Mouse (Mus musculus): Measurements from ENCODE around the gene Prdx5. TPM values are rescaled to one million over a fixed set of nuclear protein-coding genes. Genes with fewer than 3 reads are reported as not detected.

The Prdx5 gene
- total RNA-seq, 1 experiment, result 51.6 TPM

- Histone ChIP-seq H3K27ac (ENCODE audit: insufficient read depth, low read depth, low read length, poor library complexity, severe bottlenecking) (no peak overlapping the region), H3K4me3 (ENCODE audit: insufficient read depth in 1 of 2, low read depth in 1 of 2, low read length in 2 of 2, poor library complexity in 1 of 2, severe bottlenecking in 1 of 2) (no peak overlapping the region), H3K36me3 (ENCODE audit: control insufficient read depth, insufficient read depth, low read length, poor library complexity, severe bottlenecking) (peaks cover 26% of the 10 kb centered on the region), H3K9me3 (ENCODE audit: control insufficient read depth, insufficient read depth, low read depth, low read length) (no peaks in the 10 kb centered on the region), H3K9ac (ENCODE audit: insufficient read depth, low read depth, low read length, poor library complexity, severe bottlenecking) (no peak overlapping the region), H3K4me1 (ENCODE audit: control insufficient read depth in 2 of 2, insufficient read depth in 2 of 2, low read length in 2 of 2, poor library complexity in 1 of 2) (peaks cover 0 to 4% of the 10 kb centered on the region in 2 experiments; a peak in 2 of 4 replicates)
- TF ChIP-seq ZC3H11A (IDR thresholded peaks at IDR 0.05; ENCODE audit: borderline replicate concordance, low read depth, low read length) (no peak), ZNF384 (IDR thresholded peaks at IDR 0.05; ENCODE audit: low read depth, low read length) (no peak), MAFK (IDR thresholded peaks at IDR 0.05; ENCODE audit: insufficient read depth, low read depth, low read length) (no peak), HCFC1 (IDR thresholded peaks at IDR 0.05; ENCODE audit: borderline replicate concordance, insufficient read depth, low read length) (no peak), CHD2 (IDR thresholded peaks at IDR 0.05; ENCODE audit: low read depth, low read length) (no peak)
- no peak for DNase-seq (ENCODE audit: low read depth, low spot score)
- in situ Hi-C loops (cut with MboI; ENCODE audit: low sequenced_read_pairs in 2 of 2, unreplicated experiment in 2 of 2), result no loop called here
Observed at GRCm38 (mm10) chr19:6907094-6907493, 2.8 kb downstream of the Prdx5 start.

DNA sequence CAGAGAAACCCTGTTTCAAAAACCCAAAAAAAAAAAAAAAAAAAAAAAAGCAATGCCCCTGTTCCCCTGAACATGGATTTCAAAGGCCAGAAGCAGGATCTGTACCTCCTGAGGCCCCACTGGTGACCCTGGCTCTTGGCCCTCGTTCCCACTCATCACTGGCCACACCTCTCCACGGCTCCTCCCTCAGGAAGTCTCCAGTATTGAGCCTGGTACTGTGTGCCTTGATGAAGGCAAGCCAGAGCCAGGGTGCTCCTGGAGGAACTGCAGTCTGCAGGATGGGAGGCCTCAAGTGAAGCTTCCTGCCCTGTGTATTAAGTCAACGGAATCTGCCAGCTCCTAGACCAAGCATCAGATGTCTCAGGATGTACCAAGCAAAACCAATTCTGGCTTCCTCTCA is 3.7 kb downstream of the Prdx5 start:
- Histone ChIP-seq H3K9me3 (ENCODE audit: control insufficient read depth, insufficient read depth, low read depth, low read length) (no peaks in the 10 kb centered on the region), H3K9ac (ENCODE audit: insufficient read depth, low read depth, low read length, poor library complexity, severe bottlenecking) (no peak overlapping the region), H3K4me3 (ENCODE audit: insufficient read depth in 1 of 2, low read depth in 1 of 2, low read length in 2 of 2, poor library complexity in 1 of 2, severe bottlenecking in 1 of 2) (no peak overlapping the region), H3K27ac (ENCODE audit: insufficient read depth, low read depth, low read length, poor library complexity, severe bottlenecking) (no peak overlapping the region), H3K36me3 (ENCODE audit: control insufficient read depth, insufficient read depth, low read length, poor library complexity, severe bottlenecking) (peaks cover 18% of the 10 kb centered on the region; the same call in 1 of the 2 replicates), H3K4me1 (ENCODE audit: control insufficient read depth in 2 of 2, insufficient read depth in 2 of 2, low read length in 2 of 2, poor library complexity in 1 of 2) (peaks cover 0 to 4% of the 10 kb centered on the region in 2 experiments; a peak in 1 of 4 replicates)
- no peak for DNase-seq (ENCODE audit: low read depth, low spot score)
- TF ChIP-seq CHD2 (IDR thresholded peaks at IDR 0.05; ENCODE audit: low read depth, low read length), result no peak
- in situ Hi-C loops (cut with MboI; ENCODE audit: low sequenced_read_pairs in 2 of 2, unreplicated experiment in 2 of 2), result no loop called here

DNA sequence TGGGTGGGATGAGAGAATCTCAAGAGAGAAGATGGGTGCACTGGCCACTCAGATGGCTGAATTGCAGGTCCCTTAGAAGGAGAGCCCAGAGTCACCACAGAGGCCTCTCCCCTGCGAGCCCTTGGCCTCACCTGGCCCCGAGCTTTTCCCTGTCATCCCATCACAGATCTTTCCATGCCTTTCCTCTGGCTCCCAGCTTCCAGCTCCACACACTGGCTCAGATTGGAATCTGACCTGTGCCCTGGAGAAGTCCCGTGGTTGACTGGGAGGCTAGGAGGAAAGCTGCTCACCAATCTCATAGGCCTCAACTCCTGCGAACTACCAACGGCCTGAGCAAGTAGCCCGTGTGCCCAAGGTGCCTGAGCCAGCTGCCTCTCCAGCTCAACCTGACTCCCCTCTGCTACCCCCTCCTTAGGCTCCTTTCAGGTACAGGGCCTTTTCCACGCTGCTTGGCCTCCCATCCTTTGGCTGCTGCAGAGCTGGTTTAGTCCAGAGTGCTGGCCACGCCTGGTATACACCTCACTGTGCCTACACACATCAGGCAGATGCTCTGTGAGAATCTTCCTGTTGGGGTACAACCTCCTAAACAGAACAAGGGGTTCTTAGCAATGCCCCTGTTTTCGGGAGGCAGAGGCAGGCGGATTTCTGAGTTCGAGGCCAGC is 4.3 kb downstream of the Prdx5 start:
- in situ Hi-C loops (cut with MboI; ENCODE audit: low sequenced_read_pairs in 2 of 2, unreplicated experiment in 2 of 2), result no loop called here
- H3K4me1 ChIP-seq (ENCODE audit: control insufficient read depth in 2 of 2, insufficient read depth in 2 of 2, low read length in 2 of 2, poor library complexity in 1 of 2), result peaks cover 0 to 3% of the 10 kb centered on the region in 2 experiments; a peak in 1 of 4 replicates
- H3K4me3 ChIP-seq (ENCODE audit: insufficient read depth in 1 of 2, low read depth in 1 of 2, low read length in 2 of 2, poor library complexity in 1 of 2, severe bottlenecking in 1 of 2), result no peak overlapping the region
- TF ChIP-seq MAFK (IDR thresholded peaks at IDR 0.05; ENCODE audit: insufficient read depth, low read depth, low read length) (no peak), HCFC1 (IDR thresholded peaks at IDR 0.05; ENCODE audit: borderline replicate concordance, insufficient read depth, low read length) (no peak), ZNF384 (IDR thresholded peaks at IDR 0.05; ENCODE audit: low read depth, low read length) (no peak), CHD2 (IDR thresholded peaks at IDR 0.05; ENCODE audit: low read depth, low read length) (no peak), ZC3H11A (IDR thresholded peaks at IDR 0.05; ENCODE audit: borderline replicate concordance, low read depth, low read length) (no peak)
- no peaks in the 10 kb centered on the region for H3K9me3 ChIP-seq (ENCODE audit: control insufficient read depth, insufficient read depth, low read depth, low read length)
- no peak overlapping the region for H3K27ac ChIP-seq (ENCODE audit: insufficient read depth, low read depth, low read length, poor library complexity, severe bottlenecking)
- no peak for DNase-seq (ENCODE audit: low read depth, low spot score)
- H3K36me3 ChIP-seq (ENCODE audit: control insufficient read depth, insufficient read depth, low read length, poor library complexity, severe bottlenecking), result peaks cover 16% of the 10 kb centered on the region; the same call in 1 of the 2 replicates
- H3K9ac ChIP-seq (ENCODE audit: insufficient read depth, low read depth, low read length, poor library complexity, severe bottlenecking), result no peak overlapping the region

DNA sequence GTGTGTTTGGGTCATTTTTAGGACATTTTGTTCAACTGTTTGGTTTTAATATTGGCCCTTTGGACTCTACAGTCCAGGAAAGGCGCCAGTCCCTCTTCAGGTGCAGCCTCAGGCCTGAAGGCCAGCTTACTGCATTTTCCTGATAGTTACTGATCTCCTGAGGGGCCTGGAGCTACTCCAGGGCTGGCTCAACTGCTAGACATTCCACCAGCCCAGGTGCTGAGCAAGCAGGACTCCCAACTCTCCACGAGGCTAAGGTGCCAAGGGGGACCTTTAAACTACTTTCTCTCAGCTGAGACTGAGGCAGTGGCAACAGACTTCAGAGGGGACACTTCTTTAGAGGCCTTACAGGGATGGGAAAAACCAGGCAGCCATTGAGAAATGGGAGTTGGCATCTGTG is 5.1 kb downstream of the Prdx5 start:
- no peak for DNase-seq (ENCODE audit: low read depth, low spot score)
- no peak for TF ChIP-seq ZC3H11A (IDR thresholded peaks at IDR 0.05; ENCODE audit: borderline replicate concordance, low read depth, low read length)
- TF ChIP-seq MAFK (IDR thresholded peaks at IDR 0.05; ENCODE audit: insufficient read depth, low read depth, low read length), result no peak
- TF ChIP-seq CHD2 (IDR thresholded peaks at IDR 0.05; ENCODE audit: low read depth, low read length), result no peak
- TF ChIP-seq HCFC1 (IDR thresholded peaks at IDR 0.05; ENCODE audit: borderline replicate concordance, insufficient read depth, low read length), result no peak
- TF ChIP-seq ZNF384 (IDR thresholded peaks at IDR 0.05; ENCODE audit: low read depth, low read length), result no peak
- Histone ChIP-seq H3K27ac (ENCODE audit: insufficient read depth, low read depth, low read length, poor library complexity, severe bottlenecking) (no peak overlapping the region), H3K9ac (ENCODE audit: insufficient read depth, low read depth, low read length, poor library complexity, severe bottlenecking) (no peak overlapping the region), H3K4me1 (ENCODE audit: control insufficient read depth in 2 of 2, insufficient read depth in 2 of 2, low read length in 2 of 2, poor library complexity in 1 of 2) (peaks cover 0 to 3% of the 10 kb centered on the region in 2 experiments; a peak in 1 of 4 replicates), H3K36me3 (ENCODE audit: control insufficient read depth, insufficient read depth, low read length, poor library complexity, severe bottlenecking) (peaks cover 16% of the 10 kb centered on the region; the same call in 1 of the 2 replicates), H3K9me3 (ENCODE audit: control insufficient read depth, insufficient read depth, low read depth, low read length) (no peaks in the 10 kb centered on the region), H3K4me3 (ENCODE audit: insufficient read depth in 1 of 2, low read depth in 1 of 2, low read length in 2 of 2, poor library complexity in 1 of 2, severe bottlenecking in 1 of 2) (no peak overlapping the region)
- in situ Hi-C loops (cut with MboI; ENCODE audit: low sequenced_read_pairs in 2 of 2, unreplicated experiment in 2 of 2), result no loop called here
